ENCODE assay signal across 8 mouse cellular contexts in genomic region chr15:96698658-96699448, GRCm38 (mm10). TPM values are rescaled to one million over a fixed set of nuclear protein-coding genes. Genes with fewer than 3 reads are reported as not detected.
DNase-seq lines count a peak whose midpoint lies in the region; ATAC-seq and TF ChIP-seq lines count a peak whose summit lies in the region.

No protein-coding gene starts in this region.

- TF ChIP-seq RAD21 in MEL (IDR thresholded peaks at IDR 0.05; ENCODE audit: low read depth, low read length), result no peak; the same call in 1 of the 2 replicates

- peak overlapping the region; percentile 67 for H3K4me2 ChIP-seq in forebrain, postnatal 0 days (ENCODE audit: low read depth)
- peak overlapping the region; percentile 95 for H3K4me2 ChIP-seq in lung, embryonic 14.5 days

- peak in 1 of 2 experiments; percentile 30; a peak in 3 of 4 replicates for TF ChIP-seq EP300 in MEL (IDR thresholded peaks at IDR 0.05; ENCODE audit: low read depth in 1 of 2, low read length in 2 of 2)

- H3K27me3 ChIP-seq in MEL (ENCODE audit: control insufficient read depth in 1 of 2, insufficient read depth in 2 of 2, low read length in 2 of 2), result no peaks in the 10 kb centered on the region
- H3K27me3 ChIP-seq in cerebellum, adult 2 months (ENCODE audit: control insufficient read depth, insufficient read depth, low read length), result no peaks in the 10 kb centered on the region
- H3K27me3 ChIP-seq in forebrain, postnatal 0 days (ENCODE audit: insufficient read depth, low read length), result no peaks in the 10 kb centered on the region
- no peaks in the 10 kb centered on the region for H3K27me3 ChIP-seq in lung, embryonic 14.5 days (ENCODE audit: insufficient read depth, low read length)

- peak overlapping the region; percentile 98 for H3K9ac ChIP-seq in MEL (ENCODE audit: control insufficient read depth, low read depth, low read length, poor library complexity, severe bottlenecking)
- H3K9ac ChIP-seq in forebrain, postnatal 0 days, result peak overlapping the region; percentile 100
- peak overlapping the region; percentile 99 for H3K9ac ChIP-seq in lung, embryonic 14.5 days

- H3K4me3 ChIP-seq in MEL (ENCODE audit: control insufficient read depth in 1 of 2, insufficient read depth in 1 of 2, low read depth in 2 of 2, low read length in 2 of 2), result peak overlapping the region; percentile 74 to 86
- H3K4me3 ChIP-seq in cerebellum, adult 2 months (replicated peaks; ENCODE audit: insufficient read depth, low read depth, low read length), result peak overlapping the region; percentile 99
- peak overlapping the region; percentile 88 for H3K4me3 ChIP-seq in forebrain, postnatal 0 days (ENCODE audit: low read depth, low read length)
- H3K4me3 ChIP-seq in layer of hippocampus, adult 2 months, result peak overlapping the region; percentile 93
- peak overlapping the region; percentile 98 for H3K4me3 ChIP-seq in lung, embryonic 14.5 days (ENCODE audit: low read depth, low read length)

- H3K9me3 ChIP-seq in MEL (replicated peaks; ENCODE audit: insufficient read depth, low read length), result no peaks in the 10 kb centered on the region
- no peaks in the 10 kb centered on the region for H3K9me3 ChIP-seq in forebrain, postnatal 0 days (ENCODE audit: low read length)
- no peaks in the 10 kb centered on the region for H3K9me3 ChIP-seq in lung, embryonic 14.5 days (ENCODE audit: low read depth, low read length)

- no peak; a peak in 1 of 6 replicates for TF ChIP-seq CTCF in MEL (IDR thresholded peaks at IDR 0.05 in 2 of 3, conservative IDR thresholded peaks at IDR 0.05 in 1 of 3; ENCODE audit: control insufficient read depth in 1 of 3, insufficient read depth in 1 of 3, low read depth in 2 of 3, low read length in 3 of 3, poor library complexity in 1 of 3, severe bottlenecking in 1 of 3)
- no peak for TF ChIP-seq CTCF in cerebellum, adult 2 months (IDR thresholded peaks at IDR 0.05; ENCODE audit: borderline replicate concordance, insufficient read depth, low read depth, low read length)
- TF ChIP-seq CTCF in forebrain, postnatal 0 days (IDR thresholded peaks at IDR 0.05; ENCODE audit: low read depth), result no peak
- TF ChIP-seq CTCF in layer of hippocampus, adult 2 months (conservative IDR thresholded peaks at IDR 0.05), result no peak
- no peak for TF ChIP-seq CTCF in lung, embryonic 14.5 days (IDR thresholded peaks at IDR 0.05; ENCODE audit: low read depth)

- peak overlapping the region; percentile 98 for H3K27ac ChIP-seq in MEL (ENCODE audit: control insufficient read depth, low read depth, low read length)
- H3K27ac ChIP-seq in cerebellum, adult 2 months (ENCODE audit: insufficient read depth, low read length), result peak overlapping the region; percentile 99
- H3K27ac ChIP-seq in forebrain, postnatal 0 days (ENCODE audit: low read depth, low read length), result peak overlapping the region; percentile 100
- peak overlapping the region; percentile 100 for H3K27ac ChIP-seq in layer of hippocampus, adult 2 months
- H3K27ac ChIP-seq in lung, embryonic 14.5 days (ENCODE audit: low read depth), result peak overlapping the region; percentile 100

- TF ChIP-seq POLR2A in MEL (IDR thresholded peaks at IDR 0.05; ENCODE audit: control insufficient read depth in 1 of 2, insufficient read depth in 1 of 2, low read depth in 1 of 2, low read length in 2 of 2, poor library complexity in 1 of 2), result peak; percentile 60 to 79; a peak in 3 of 4 replicates
- peak; percentile 67; the same call in 1 of the 2 replicates for TF ChIP-seq POLR2A in cerebellum, adult 2 months (IDR thresholded peaks at IDR 0.05; ENCODE audit: borderline replicate concordance, insufficient read depth, low read length)

- peak; percentile 84 for ATAC-seq in forebrain, postnatal 0 days
- ATAC-seq in lung, embryonic 14.5 days (ENCODE audit: insufficient read depth), result peak; percentile 78
- peak; percentile 30 for ATAC-seq in neutrophil, adult 5-6 weeks (ENCODE audit: extremely low read depth, insufficient number of reproducible peaks, low FRiP score, poor library complexity, severe bottlenecking)

- 1% methylated on average over 95 of the region's 101 CpGs for WGBS in cerebellum, adult 2 months
- WGBS in forebrain, postnatal 0 days, result 1% methylated on average over 64 of the region's 101 CpGs
- under 1% methylated on average over 98 of the region's 101 CpGs for WGBS in lung, embryonic 14.5 days

- H3K79me2 ChIP-seq in MEL (ENCODE audit: control insufficient read depth, insufficient read depth, low read length, poor library complexity), result peaks cover 57% of the 10 kb centered on the region

- intact Hi-C loops in heart, postnatal 36 days (cut with DNase I), result loop anchor here (2.0 to 10.0 kb wide), 4 partner anchors 50 to 1083 kb away; partner anchors contain the start of gene Arid2

- peaks cover 46% of the 10 kb centered on the region in 2 experiments for H3K36me3 ChIP-seq in MEL (ENCODE audit: control insufficient read depth in 1 of 2, insufficient read depth in 2 of 2, low read length in 2 of 2)
- H3K36me3 ChIP-seq in forebrain, postnatal 0 days (ENCODE audit: insufficient read depth), result peaks cover 23% of the 10 kb centered on the region
- H3K36me3 ChIP-seq in lung, embryonic 14.5 days (ENCODE audit: insufficient read depth), result peaks cover 47% of the 10 kb centered on the region

- DNase-seq in MEL (ENCODE audit: low read depth, low spot score), result peak; percentile 93
- peak; percentile 87 to 93 for DNase-seq in cerebellum, adult 2 months
- DNase-seq in forebrain, postnatal 0 days, result peak; percentile 93
- peak; percentile 88 to 93 for DNase-seq in heart, postnatal 36 days
- peak; percentile 85 to 88 for DNase-seq in layer of hippocampus, adult 2 months (ENCODE audit: low spot score in 2 of 2)
- peak; percentile 93 for DNase-seq in lung, embryonic 14.5 days
- peak; percentile 85 for DNase-seq in testis, postnatal 14 days (ENCODE audit: low spot score)

- peaks cover 8 to 31% of the 10 kb centered on the region in 2 experiments; a peak in 3 of 4 replicates for H3K4me1 ChIP-seq in MEL (ENCODE audit: control insufficient read depth in 1 of 2, insufficient read depth in 2 of 2, low read length in 2 of 2)
- peaks cover 6% of the 10 kb centered on the region; the same call in 1 of the 2 replicates for H3K4me1 ChIP-seq in cerebellum, adult 2 months (ENCODE audit: control insufficient read depth, insufficient read depth, low read length)
- peaks cover 10% of the 10 kb centered on the region; the same call in 1 of the 2 replicates for H3K4me1 ChIP-seq in forebrain, postnatal 0 days (ENCODE audit: insufficient read depth)
- H3K4me1 ChIP-seq in lung, embryonic 14.5 days (ENCODE audit: insufficient read depth), result peaks cover 17% of the 10 kb centered on the region

TF ChIP-seq in MEL, 35 proteins besides CTCF, POLR2A, EP300 and RAD21 (continues in another document):
- TF ChIP-seq ZC3H11A (IDR thresholded peaks at IDR 0.05; ENCODE audit: low read depth, low read length) (0 out of 2 replicates have a peak, but pooled peaks have one; percentile 17), MAFK (IDR thresholded peaks at IDR 0.05; ENCODE audit: borderline replicate concordance, low read depth, low read length) (no peak), MYB (IDR thresholded peaks at IDR 0.05; ENCODE audit: low read depth, low read length) (peak; percentile 42; the same call in 1 of the 2 replicates), ZKSCAN1 (IDR thresholded peaks at IDR 0.05; ENCODE audit: low read depth, low read length) (no peak), USF2 (IDR thresholded peaks at IDR 0.05; ENCODE audit: borderline replicate concordance in 1 of 2, insufficient read depth in 1 of 2, low read depth in 1 of 2, low read length in 2 of 2) (peak in 1 of 2 experiments; percentile 80; a peak in 2 of 4 replicates), TCF12 (IDR thresholded peaks at IDR 0.05; ENCODE audit: low read depth, low read length) (peak; percentile 60; the same call in 1 of the 2 replicates), ZMIZ1 (IDR thresholded peaks at IDR 0.05; ENCODE audit: low read depth, low read length) (peak; percentile 94), MAX (IDR thresholded peaks at IDR 0.05; ENCODE audit: low read length) (peak; percentile 88), MYC (IDR thresholded peaks at IDR 0.05; ENCODE audit: low read depth, low read length) (no peak), HCFC1 (IDR thresholded peaks at IDR 0.05; ENCODE audit: low read depth, low read length) (no peak; the same call in 1 of the 2 replicates), NRF1 (IDR thresholded peaks at IDR 0.05; ENCODE audit: insufficient read depth, low read depth, low read length, poor library complexity, severe bottlenecking) (peak; percentile 50; the same call in 1 of the 2 replicates), MXI1 (IDR thresholded peaks at IDR 0.05; ENCODE audit: low read depth, low read length) (peak; percentile 82), TBP (IDR thresholded peaks at IDR 0.05; ENCODE audit: low read depth, low read length) (no peak; the same call in 1 of the 2 replicates), CHD2 (IDR thresholded peaks at IDR 0.05; ENCODE audit: low read length) (0 out of 2 replicates have a peak, but pooled peaks have one; percentile 17), GABPA (IDR thresholded peaks at IDR 0.05; ENCODE audit: low read depth, low read length) (peak; percentile 65; the same call in 1 of the 2 replicates)

RNA-seq across cellular contexts. Expression of gene Slc38a2, which starts 0.7 kb away (rescaled TPM):
- 80.6 and 150 TPM in 2 replicates for total RNA-seq in MEL (2012; rRNA removed)
- polyA plus RNA-seq in MEL (2012; ENCODE audit: insufficient read depth in 1 of 2, insufficient read length in 2 of 2, low read depth in 1 of 2, low replicate concordance in 2 of 2, missing spikeins in 1 of 2), result 100 to 1,000 TPM; 177 to 590 TPM
- polyA plus RNA-seq in cerebellum, adult 2 months (2012; rRNA removed), result 93.6 and 103 TPM in 2 replicates
- total RNA-seq in forebrain, postnatal 0 days (2014; rRNA removed), result 80.9 and 107 TPM in 2 replicates
- 69.8 and 78.4 TPM in 2 replicates for polyA plus RNA-seq in forebrain, postnatal 0 days (2015; fragmentation: Nextera tagmentation; extraction: Ambion mirVana)
- total RNA-seq in heart, postnatal 36 days (2021), result 100 to 1,000 TPM; 173 to 251 TPM
- total RNA-seq in layer of hippocampus, adult 2 months (2021), result 10 to 100 TPM; 73.5 to 78.1 TPM
- 174 and 182 TPM in 2 replicates for polyA plus RNA-seq in lung, embryonic 14.5 days (2014; fragmentation: Nextera tagmentation; extraction: Ambion mirVana)
- total RNA-seq in neutrophil, adult 5-6 weeks (2017), result 136 and 139 TPM in 2 replicates

RNA-seq across cellular contexts. Expression of gene Slc38a1, which starts 56.1 kb away (rescaled TPM):
- not detected in 2 replicates for total RNA-seq in MEL (2012; rRNA removed)
- under 1 TPM in 1 of 2 experiments, not detected in 1; 0.03 TPM for polyA plus RNA-seq in MEL (2012; ENCODE audit: insufficient read depth in 1 of 2, insufficient read length in 2 of 2, low read depth in 1 of 2, low replicate concordance in 2 of 2, missing spikeins in 1 of 2)
- polyA plus RNA-seq in cerebellum, adult 2 months (2012; rRNA removed), result 141 and 160 TPM in 2 replicates
- 52.7 and 73.3 TPM in 2 replicates for total RNA-seq in forebrain, postnatal 0 days (2014; rRNA removed)
- polyA plus RNA-seq in forebrain, postnatal 0 days (2015; fragmentation: Nextera tagmentation; extraction: Ambion mirVana), result 67.0 and 90.2 TPM in 2 replicates
- total RNA-seq in heart, postnatal 36 days (2021), result 10 to 100 TPM; 11.2 to 20.3 TPM
- total RNA-seq in layer of hippocampus, adult 2 months (2021), result 10 to 100 TPM; 78.9 to 80.9 TPM
- polyA plus RNA-seq in lung, embryonic 14.5 days (2014; fragmentation: Nextera tagmentation; extraction: Ambion mirVana), result 70.6 and 71.6 TPM in 2 replicates
- 134 and 139 TPM in 2 replicates for total RNA-seq in neutrophil, adult 5-6 weeks (2017)

Comparison
In these comparisons a context has a peak if more than half of its experiments do, and no peak if none do; other contexts are left out.
1. Peak in every context shown above with its lines: DNase-seq, ATAC-seq, H3K4me3 ChIP-seq and H3K27ac ChIP-seq.
2. ATAC-seq: peak in every context shown above with its lines; median percentile 84 in forebrain, postnatal 0 days; 78 in lung, embryonic 14.5 days; 30 in neutrophil, adult 5-6 weeks.
3. RNA of gene Slc38a1, which starts 56.1 kb away (total RNA-seq): 134 to 139 TPM in neutrophil, adult 5-6 weeks, 78.9 to 80.9 TPM in layer of hippocampus, adult 2 months, 52.7 to 73.3 TPM in forebrain, postnatal 0 days and 11.2 to 20.3 TPM in heart, postnatal 36 days; not detected in MEL; every median in the first group is over 10 times any median in the second.